Mouse (Mus musculus) layer of hippocampus, postnatal 14 days (tissue): Measurements from ENCODE around the gene Cyp4a32. TPM values are rescaled to one million over a fixed set of nuclear protein-coding genes. Genes with fewer than 3 reads are reported as not detected.
"Not testable (repeated sequence)": the region's sequence is repeated elsewhere in the genome, so short reads cannot be mapped to it uniquely, and the experiment has no call there.

ENCODE experiments used
- DNase-seq, 2 experiments: peaks; one replicate each; pipeline ENCODE4 v3.0.0; 2021 to 2022; ENCODE audit warnings: low spot score in 2 of 2, mixed read lengths in 1 of 2
- total RNA-seq, 2 experiments: library from RNA; stranded (reverse); gene quantifications; 2 replicates each; pipeline ENCODE4 v1.2.3; 2021

The Cyp4a32 gene
- total RNA-seq, 2 experiments from 2014 or later = not detected

DNA sequence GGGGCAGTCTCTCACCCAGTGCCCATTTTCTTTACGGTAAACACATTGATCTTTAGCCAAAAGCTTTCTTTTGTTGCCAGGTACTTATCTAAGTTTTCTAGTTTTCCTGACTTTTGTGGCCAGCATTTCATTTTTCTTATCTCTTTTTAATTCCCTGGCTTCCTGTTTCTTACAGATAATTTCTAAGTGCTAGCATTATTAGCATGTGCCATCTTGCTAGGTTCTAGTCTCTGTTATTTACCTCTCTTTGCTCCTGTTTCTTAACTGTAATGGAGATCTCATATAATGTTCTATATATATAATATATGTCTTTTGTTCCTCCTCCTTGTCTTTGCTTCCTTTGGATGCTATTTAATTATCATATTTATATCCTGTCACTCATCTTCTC, 55.8 kb downstream of the Cyp4a32 start:
- DNase-seq = not testable (repeated sequence)

DNA sequence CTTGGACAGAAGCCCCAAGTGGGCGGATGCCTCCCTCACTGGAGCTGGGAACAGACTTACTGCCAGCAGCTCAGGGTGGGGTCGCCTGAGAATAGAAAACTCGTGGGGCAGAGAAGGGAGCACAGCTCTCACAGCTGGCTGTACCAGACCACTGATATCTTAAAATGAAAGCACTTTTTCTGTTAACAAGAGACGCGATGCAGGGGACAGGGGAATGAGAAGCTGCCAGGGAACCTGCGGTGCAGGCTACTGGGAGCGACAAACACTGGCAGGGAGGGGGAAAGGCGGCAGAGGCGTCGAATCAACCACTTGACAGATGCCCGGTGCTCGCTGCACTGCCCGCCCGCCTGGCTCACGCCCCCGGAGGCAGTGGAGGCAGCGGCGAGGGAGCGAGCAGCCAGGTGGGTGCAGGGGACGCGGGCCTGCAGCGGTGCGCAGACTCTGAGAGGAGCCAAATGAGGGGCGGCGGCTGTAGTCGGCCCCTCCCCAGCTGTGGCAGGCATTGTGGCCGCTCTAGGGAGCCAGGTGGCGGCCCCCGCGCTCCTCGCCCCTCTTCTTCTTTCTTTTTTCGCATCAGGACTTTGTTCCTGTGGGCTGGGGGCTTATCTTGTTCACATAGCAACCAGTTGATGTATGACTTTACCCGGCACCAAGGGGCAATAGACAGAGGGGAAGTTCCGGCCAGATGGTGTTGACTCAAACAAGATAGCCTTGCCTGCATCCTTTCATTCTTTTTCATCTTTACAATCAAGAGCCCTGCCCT, 56.5 kb downstream of the Cyp4a32 start:
- peak; percentile 3 to 21 for DNase-seq

DNA sequence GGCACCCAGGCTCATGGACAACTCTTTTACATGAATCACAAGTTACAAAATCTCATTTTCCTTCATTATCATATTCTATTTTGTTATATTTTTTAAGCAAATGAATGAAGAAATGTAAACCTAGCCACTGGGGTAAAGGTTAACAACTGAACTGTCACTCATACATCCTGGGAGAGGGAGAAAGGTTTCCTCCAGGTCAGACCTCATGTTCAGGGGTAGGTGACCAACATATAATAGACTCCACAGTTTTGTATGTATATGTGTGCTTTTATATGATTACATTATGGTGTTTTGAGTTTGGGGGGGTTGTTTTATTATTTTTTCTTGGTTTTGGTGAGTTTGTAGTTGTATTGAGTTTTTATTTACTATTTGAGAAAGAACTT, 57.1 kb downstream of the Cyp4a32 start:
- DNase-seq = no peak

DNA sequence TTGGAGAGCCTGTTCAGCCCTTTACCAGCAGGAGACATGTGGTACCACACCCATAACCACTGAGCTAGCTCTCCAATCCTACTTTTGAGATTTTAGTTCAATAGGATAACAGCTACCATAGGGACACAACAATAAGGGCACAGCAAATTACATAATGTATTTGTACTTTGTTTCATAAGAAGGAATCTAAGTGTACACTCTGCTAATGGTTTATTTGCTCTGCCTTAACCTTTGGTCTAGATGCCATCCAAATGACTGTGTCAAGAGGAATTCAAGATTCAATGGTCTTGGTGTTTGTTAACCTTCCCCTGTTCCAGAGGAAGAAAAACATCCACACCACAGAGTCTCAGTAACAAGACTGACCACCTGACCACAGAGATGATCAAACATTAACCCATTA, 58.4 kb downstream of the Cyp4a32 start:
- DNase-seq = no peak

Other genes starting within 250 kb of the Cyp4a32 start
- not detected for gene Cyp4a12b, start 189.3 kb upstream of the Cyp4a32 start, total RNA-seq
- gene Cyp4a30b, start 148.4 kb upstream of the Cyp4a32 start, total RNA-seq = not detected
- gene Cyp4a14, start 104.8 kb upstream of the Cyp4a32 start, total RNA-seq = not detected
- not detected for gene Cyp4a10, start 82.7 kb upstream of the Cyp4a32 start, total RNA-seq
- gene Cyp4a31, start 37.3 kb upstream of the Cyp4a32 start, total RNA-seq = not detected
- 1 to 10 TPM; 1.6 to 2.5 TPM for gene Cyp4b1, start 46.8 kb downstream of the Cyp4a32 start, total RNA-seq
- 10 to 100 TPM; 44.8 to 46.6 TPM for gene Efcab14, start 136.8 kb downstream of the Cyp4a32 start, total RNA-seq
- gene Tex38, start 180.0 kb downstream of the Cyp4a32 start, total RNA-seq = not detected
- gene Atpaf1, start 183.8 kb downstream of the Cyp4a32 start, total RNA-seq = 10 to 100 TPM; 35.2 to 37.8 TPM
- gene Mob3c, start 227.1 kb downstream of the Cyp4a32 start, total RNA-seq = 1 to 10 TPM; 3.9 TPM
- 10 to 100 TPM; 42.8 to 46.9 TPM for gene Mknk1, start 238.2 kb downstream of the Cyp4a32 start, total RNA-seq